Comparison of ENCODE assay signal across 8 mouse cellular contexts in genomic region chr4:62699191-62699812, GRCm38 (mm10).
DNase-seq lines count a peak whose midpoint lies in the region; ATAC-seq and TF ChIP-seq lines count a peak whose summit lies in the region.

No protein-coding gene starts in this region.

- peak overlapping the region; percentile 44 for H3K27ac ChIP-seq in bone marrow macrophage, adult 2 months (ENCODE audit: insufficient read depth, low read depth, low read length)
- peak overlapping the region; percentile 19 for H3K27ac ChIP-seq in embryonic fibroblast, embryonic 13.5 days (ENCODE audit: insufficient read depth, low read length)
- H3K27ac ChIP-seq in heart, embryonic 11.5 days (ENCODE audit: low read depth, low read length), result peak overlapping the region; percentile 62
- peak overlapping the region; percentile 88 for H3K27ac ChIP-seq in kidney, embryonic 15.5 days
- peak overlapping the region; percentile 63 for H3K27ac ChIP-seq in limb, embryonic 14.5 days (replicated peaks; ENCODE audit: low read depth, low read length)
- peak overlapping the region; percentile 55 for H3K27ac ChIP-seq in midbrain, embryonic 14.5 days (replicated peaks; ENCODE audit: low read depth, low read length)

- ATAC-seq in heart, embryonic 11.5 days (replicated peaks; ENCODE audit: insufficient number of reproducible peaks, low FRiP score, low TSS enrichment), result peak; percentile 83
- ATAC-seq in kidney, embryonic 15.5 days (replicated peaks; ENCODE audit: low FRiP score), result peak; percentile 93
- ATAC-seq in limb, embryonic 14.5 days (ENCODE audit: low FRiP score, low read depth), result peak; percentile 91
- ATAC-seq in midbrain, embryonic 14.5 days (ENCODE audit: low FRiP score, low TSS enrichment), result peak; percentile 83

- peak; percentile 89; the same call in 1 of the 2 replicates for TF ChIP-seq POLR2A in bone marrow macrophage, adult 2 months (IDR thresholded peaks at IDR 0.05; ENCODE audit: borderline replicate concordance, low read depth, low read length)
- TF ChIP-seq POLR2A in embryonic fibroblast, embryonic 13.5 days (IDR thresholded peaks at IDR 0.05; ENCODE audit: low read depth, low read length), result peak; percentile 100
- TF ChIP-seq POLR2A in limb, embryonic 14.5 days (IDR thresholded peaks at IDR 0.05; ENCODE audit: borderline replicate concordance, extremely low read depth, insufficient read depth, insufficient read length), result peak; percentile 76; the same call in 1 of the 2 replicates

- H3K9ac ChIP-seq in heart, embryonic 11.5 days (ENCODE audit: low read depth, low read length), result peak overlapping the region; percentile 75
- peak overlapping the region; percentile 57 for H3K9ac ChIP-seq in kidney, embryonic 15.5 days
- H3K9ac ChIP-seq in limb, embryonic 14.5 days (ENCODE audit: low read depth, low read length, severe bottlenecking), result peak overlapping the region; percentile 62
- H3K9ac ChIP-seq in midbrain, embryonic 14.5 days (replicated peaks; ENCODE audit: low read length), result no peak overlapping the region; the same call in 1 of the 2 replicates

- under 1% methylated on average over 10 of the region's 10 CpGs for WGBS in heart, embryonic 11.5 days (ENCODE audit: insufficient replicate concordance)
- WGBS in kidney, embryonic 15.5 days, result 2% methylated on average over 10 of the region's 10 CpGs
- WGBS in limb, embryonic 14.5 days, result under 1% methylated on average over 10 of the region's 10 CpGs
- WGBS in midbrain, embryonic 14.5 days, result 1% methylated on average over 10 of the region's 10 CpGs

- peak overlapping the region; percentile 77 for H3K4me3 ChIP-seq in bone marrow macrophage, adult 2 months (ENCODE audit: insufficient read depth, low read length)
- H3K4me3 ChIP-seq in embryonic fibroblast, embryonic 13.5 days (ENCODE audit: insufficient read depth, low read length), result peak overlapping the region; percentile 47
- H3K4me3 ChIP-seq in heart, embryonic 11.5 days (ENCODE audit: low read depth, low read length), result peak overlapping the region; percentile 44
- peak overlapping the region; percentile 51 for H3K4me3 ChIP-seq in kidney, embryonic 15.5 days (replicated peaks)
- peak overlapping the region; percentile 45 for H3K4me3 ChIP-seq in limb, embryonic 14.5 days (replicated peaks; ENCODE audit: low read length)
- no peak overlapping the region for H3K4me3 ChIP-seq in midbrain, embryonic 14.5 days (replicated peaks; ENCODE audit: low read depth, low read length)

- peaks cover 27% of the 10 kb centered on the region for H3K4me1 ChIP-seq in bone marrow macrophage, adult 2 months (ENCODE audit: control insufficient read depth, insufficient read depth, low read length)
- no peaks in the 10 kb centered on the region for H3K4me1 ChIP-seq in embryonic fibroblast, embryonic 13.5 days (ENCODE audit: control insufficient read depth, insufficient read depth, low read length)
- peaks cover 40% of the 10 kb centered on the region for H3K4me1 ChIP-seq in heart, embryonic 11.5 days (ENCODE audit: control insufficient read depth, insufficient read depth, low read length)
- peaks cover 82% of the 10 kb centered on the region for H3K4me1 ChIP-seq in kidney, embryonic 15.5 days
- H3K4me1 ChIP-seq in limb, embryonic 14.5 days (ENCODE audit: control insufficient read depth, insufficient read depth, low read length), result peaks cover 33% of the 10 kb centered on the region
- peaks cover 18% of the 10 kb centered on the region for H3K4me1 ChIP-seq in midbrain, embryonic 14.5 days (ENCODE audit: control insufficient read depth, insufficient read depth, low read length)

- peak overlapping the region; percentile 84 for H3K4me2 ChIP-seq in heart, embryonic 11.5 days
- H3K4me2 ChIP-seq in kidney, embryonic 15.5 days, result peak overlapping the region; percentile 73
- H3K4me2 ChIP-seq in limb, embryonic 14.5 days (replicated peaks; ENCODE audit: low read depth, low read length, severe bottlenecking), result peak overlapping the region; percentile 68
- H3K4me2 ChIP-seq in midbrain, embryonic 14.5 days (ENCODE audit: low read length), result peak overlapping the region; percentile 37

- H3K9me3 ChIP-seq in heart, embryonic 11.5 days (replicated peaks; ENCODE audit: control insufficient read depth, low read length), result no peaks in the 10 kb centered on the region
- H3K9me3 ChIP-seq in kidney, embryonic 15.5 days (replicated peaks), result no peaks in the 10 kb centered on the region
- H3K9me3 ChIP-seq in limb, embryonic 14.5 days (ENCODE audit: control insufficient read depth, low read length), result no peaks in the 10 kb centered on the region
- no peaks in the 10 kb centered on the region for H3K9me3 ChIP-seq in midbrain, embryonic 14.5 days (ENCODE audit: control insufficient read depth, low read length)

- peaks cover 13% of the 10 kb centered on the region; the same call in 1 of the 2 replicates for H3K36me3 ChIP-seq in heart, embryonic 11.5 days (ENCODE audit: control insufficient read depth, insufficient read depth, low read length)
- peaks cover 42% of the 10 kb centered on the region for H3K36me3 ChIP-seq in kidney, embryonic 15.5 days
- peaks cover 42% of the 10 kb centered on the region for H3K36me3 ChIP-seq in limb, embryonic 14.5 days (ENCODE audit: control insufficient read depth, insufficient read depth, low read length)
- H3K36me3 ChIP-seq in midbrain, embryonic 14.5 days (ENCODE audit: control insufficient read depth, insufficient read depth, low read length), result peaks cover 65% of the 10 kb centered on the region

- peak; percentile 98 for DNase-seq in 3T3-L1 (ENCODE audit: low read depth, low spot score)
- DNase-seq in limb, embryonic 14.5 days (ENCODE audit: low spot score), result peak; percentile 93
- peak; percentile 91 for DNase-seq in midbrain, embryonic 14.5 days
- peak; percentile 65 to 68 for DNase-seq in spleen, postnatal 36 days (ENCODE audit: low spot score in 2 of 2)

- H3K27me3 ChIP-seq in heart, embryonic 11.5 days (ENCODE audit: control insufficient read depth, insufficient read depth, low read length), result peaks cover 9% of the 10 kb centered on the region
- no peaks in the 10 kb centered on the region for H3K27me3 ChIP-seq in kidney, embryonic 15.5 days
- H3K27me3 ChIP-seq in limb, embryonic 14.5 days (ENCODE audit: control insufficient read depth, insufficient read depth, low read length), result no peaks in the 10 kb centered on the region
- no peaks in the 10 kb centered on the region for H3K27me3 ChIP-seq in midbrain, embryonic 14.5 days (ENCODE audit: control insufficient read depth, insufficient read depth, low read length)

- no peak for TF ChIP-seq CTCF in bone marrow macrophage, adult 2 months (IDR thresholded peaks at IDR 0.05; ENCODE audit: low read depth, low read length)
- TF ChIP-seq CTCF in embryonic fibroblast, embryonic 13.5 days (IDR thresholded peaks at IDR 0.05; ENCODE audit: borderline replicate concordance, insufficient read depth, low read length), result no peak

Comparison
In these comparisons a context has a peak if more than half of its experiments do, and no peak if none do; other contexts are left out.
1. H3K27ac ChIP-seq: peak in every context shown above with its lines; median percentile 88 in kidney, embryonic 15.5 days; 63 in limb, embryonic 14.5 days; 62 in heart, embryonic 11.5 days; 55 in midbrain, embryonic 14.5 days; 44 in bone marrow macrophage, adult 2 months; 19 in embryonic fibroblast, embryonic 13.5 days.